Mouse (Mus musculus) heart, postnatal 0 days (tissue): ENCODE data around the gene Cdkn2aipnl. TPM values are rescaled to one million over a fixed set of nuclear protein-coding genes. Genes with fewer than 3 reads are reported as not detected.

Source experiments
- ATAC-seq: fragments of 200-750 bp; cut with Nextera tagmentation; 2 replicates; pipeline ENCODE4 v1.8.0; 2017; ENCODE audit warnings: low read depth, moderate number of reproducible peaks, moderate library complexity; ENCODE audit not compliant: insufficient read depth
- DNase-seq: peaks from one replicate; pipeline ENCODE4 v3.0.0-alpha.2; 2016; ENCODE audit warnings: low spot score
- H3K27ac ChIP-seq: fragments of 300-500 bp; sonication (generic); 2 replicates; pipeline ENCODE4 v1.5.1; 2014; ENCODE audit warnings: low read depth, mild to moderate bottlenecking
- H3K27me3 ChIP-seq: fragments of 300-500 bp; sonication (generic); 2 replicates; pipeline ENCODE4 v1.6.1; 2014; ENCODE audit warnings: low read length, mixed read lengths; ENCODE audit not compliant: control insufficient read depth, insufficient read depth
- H3K36me3 ChIP-seq: fragments of 300-500 bp; sonication (generic); replicated peaks from 2 replicates; pipeline ENCODE4 v1.6.1; 2014; ENCODE audit warnings: low read length, mixed read lengths; ENCODE audit not compliant: control insufficient read depth, insufficient read depth
- H3K4me1 ChIP-seq: fragments of 300-500 bp; sonication (generic); 2 replicates; pipeline ENCODE4 v1.6.1; 2014; ENCODE audit warnings: antibody characterized with exemption; ENCODE audit not compliant: control insufficient read depth, insufficient read depth
- H3K4me2 ChIP-seq: fragments of 300-500 bp; sonication (generic); 2 replicates; pipeline ENCODE4 v1.6.1; 2014; ENCODE audit warnings: low read depth, mild to moderate bottlenecking, low read length, moderate library complexity
- H3K4me3 ChIP-seq: fragments of 300-500 bp; sonication (generic); 2 replicates; pipeline ENCODE4 v1.5.1; 2014; ENCODE audit warnings: low read depth, low read length
- H3K9ac ChIP-seq: fragments of 300-500 bp; sonication (generic); replicated peaks from 2 replicates; pipeline ENCODE4 v1.6.1; 2014; ENCODE audit warnings: low read depth, low read length, mixed read lengths
- H3K9me3 ChIP-seq: fragments of 300-500 bp; sonication (generic); replicated peaks from 2 replicates; pipeline ENCODE4 v1.6.1; 2016; ENCODE audit warnings: low read length; ENCODE audit not compliant: control insufficient read depth
- CTCF ChIP-seq: IDR thresholded peaks from 2 replicates; pipeline ENCODE4 v1.5.1; 2016; ENCODE audit warnings: antibody characterized with exemption, control low read depth, low read depth
- EP300 ChIP-seq: IDR thresholded peaks from 2 replicates; pipeline ENCODE4 v1.6.1; 2016; ENCODE audit warnings: antibody characterized with exemption, low read depth
- WGBS: fragments of 180-500 bp; shearing (Covaris S2); extraction: QIAGEN DNeasy Blood & Tissue Kit; methylation state at CpG from one replicate; pipeline ENCODE4 v1.1.7; 2014; 5-methylcytosine and 5-hydroxymethylcytosine counted together
- polyA plus RNA-seq: library from polyadenylated mRNA; unstranded; fragments of >200 nt; fragmentation: Nextera tagmentation; extraction: Ambion mirVana; gene quantifications from 2 replicates; pipeline ENCODE4 v1.2.1, GENCODE M21; 2015
- total RNA-seq: library from RNA; depleted of rRNA; stranded (reverse); fragments of >200 nt; gene quantifications from 2 replicates; pipeline ENCODE4 v1.2.3, GENCODE M21; 2014; ENCODE audit warnings: low replicate concordance

Gene Cdkn2aipnl
- total and polyA plus RNA-seq, 2 experiments from 2014 or later: 37.6 to 40.7 TPM

DNA sequence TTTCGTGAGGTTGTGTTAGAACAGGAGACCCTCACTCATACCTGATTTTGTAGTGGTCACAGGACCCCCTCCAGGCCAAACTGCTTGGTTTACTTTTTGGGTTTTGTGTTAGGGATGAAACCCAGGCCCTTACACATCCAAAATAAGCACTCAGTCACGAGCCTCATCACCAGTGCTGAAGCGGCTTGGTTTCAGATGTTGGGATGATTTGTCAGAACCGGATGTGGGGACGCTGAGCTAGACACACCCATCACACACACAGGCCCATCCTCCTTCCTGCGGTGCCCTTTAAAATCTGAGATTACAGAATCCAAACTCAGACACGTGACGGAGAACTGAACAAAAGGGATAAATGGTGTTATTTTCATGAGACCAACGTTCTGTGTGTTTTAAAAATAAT lies 1.4 kb downstream of the Cdkn2aipnl start:
- Histone ChIP-seq H3K27ac (no peak overlapping the region), H3K4me2 (no peak overlapping the region), H3K9me3 (no peaks in the 10 kb centered on the region), H3K36me3 (peaks cover 38% of the 10 kb centered on the region), H3K4me3 (no peak overlapping the region), H3K27me3 (no peaks in the 10 kb centered on the region), H3K4me1 (peaks cover 8% of the 10 kb centered on the region), H3K9ac (no peak overlapping the region)
- TF ChIP-seq EP300 (no peak), CTCF (no peak)
- DNase-seq (no peak), ATAC-seq (no peak)
- WGBS: 90% methylated on average over 9 of the region's 9 CpGs

DNA sequence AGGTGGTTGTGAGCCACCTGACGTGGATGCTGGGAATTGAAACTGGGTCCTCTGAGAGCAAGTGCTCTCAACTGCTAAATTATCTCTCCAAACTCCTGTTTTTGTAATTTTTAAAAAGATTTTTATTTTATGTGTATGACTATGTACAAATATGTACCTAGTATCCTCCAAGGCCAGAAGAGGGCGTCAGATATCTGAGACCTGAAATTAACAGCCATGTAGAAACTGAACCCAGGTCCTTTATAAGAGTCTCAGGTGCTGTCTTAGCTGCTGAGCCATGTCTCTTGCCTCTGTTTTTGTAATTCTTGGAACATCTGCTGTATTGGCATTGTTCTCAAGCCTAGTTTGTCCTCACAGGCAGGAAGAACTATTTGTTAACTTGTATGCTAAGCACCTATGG lies 2.0 kb downstream of the Cdkn2aipnl start:
- no peaks in the 10 kb centered on the region for H3K27me3 ChIP-seq
- no peaks in the 10 kb centered on the region for H3K9me3 ChIP-seq
- H3K4me3 ChIP-seq: no peak overlapping the region
- H3K4me1 ChIP-seq: peaks cover 8% of the 10 kb centered on the region
- H3K4me2 ChIP-seq: no peak overlapping the region
- no peak overlapping the region for H3K27ac ChIP-seq
- ATAC-seq (no peak), DNase-seq (no peak)
- H3K9ac ChIP-seq: no peak overlapping the region
- peaks cover 42% of the 10 kb centered on the region for H3K36me3 ChIP-seq
- WGBS: 93% methylated on average over 2 of the region's 2 CpGs
- TF ChIP-seq EP300 (no peak), CTCF (no peak)

DNA sequence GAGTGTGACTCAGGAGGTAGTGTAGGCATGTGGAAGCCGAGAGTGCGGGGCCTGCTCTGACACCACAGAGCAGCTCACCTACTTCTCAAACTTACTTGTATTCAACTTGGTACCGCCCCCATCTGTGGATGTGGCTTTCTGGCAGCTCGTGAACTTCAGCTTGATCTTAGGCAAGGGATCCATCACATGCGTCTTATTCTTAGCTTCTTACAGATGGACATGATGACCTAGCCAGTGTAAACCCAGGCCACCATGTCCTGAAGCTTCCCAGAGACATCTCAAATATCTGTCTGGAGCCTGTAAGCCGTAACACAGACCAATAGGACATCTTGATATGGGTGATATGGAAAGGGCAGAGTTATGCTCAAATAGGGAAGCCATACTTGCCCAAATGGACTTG lies 4.2 kb downstream of the Cdkn2aipnl start:
- no peak for TF ChIP-seq EP300
- no peak for TF ChIP-seq CTCF
- Histone ChIP-seq H3K9me3 (no peaks in the 10 kb centered on the region), H3K27ac (no peak overlapping the region), H3K4me2 (no peak overlapping the region), H3K9ac (no peak overlapping the region), H3K4me1 (peaks cover 13% of the 10 kb centered on the region), H3K27me3 (no peaks in the 10 kb centered on the region), H3K36me3 (peaks cover 48% of the 10 kb centered on the region), H3K4me3 (no peak overlapping the region)
- DNase-seq (no peak), ATAC-seq (no peak)
- 91% methylated on average over 6 of the region's 6 CpGs for WGBS

GRCm38 (mm10) chr11:51999611-52000289 lies 32.3 kb downstream of the Cdkn2aipnl start:
- peaks cover 30% of the 10 kb centered on the region for H3K36me3 ChIP-seq
- WGBS: under 1% methylated on average over 28 of the region's 29 CpGs
- peak; percentile 57 for DNase-seq
- H3K27ac ChIP-seq: peak overlapping the region; percentile 97
- peak; percentile 7 for ATAC-seq
- no peaks in the 10 kb centered on the region for H3K9me3 ChIP-seq
- H3K4me3 ChIP-seq: peak overlapping the region; percentile 91
- no peaks in the 10 kb centered on the region for H3K27me3 ChIP-seq
- TF ChIP-seq EP300: no peak
- TF ChIP-seq CTCF: no peak
- H3K4me1 ChIP-seq: peaks cover 23% of the 10 kb centered on the region
- H3K9ac ChIP-seq: peak overlapping the region; percentile 97
- H3K4me2 ChIP-seq: peak overlapping the region; percentile 77

DNA sequence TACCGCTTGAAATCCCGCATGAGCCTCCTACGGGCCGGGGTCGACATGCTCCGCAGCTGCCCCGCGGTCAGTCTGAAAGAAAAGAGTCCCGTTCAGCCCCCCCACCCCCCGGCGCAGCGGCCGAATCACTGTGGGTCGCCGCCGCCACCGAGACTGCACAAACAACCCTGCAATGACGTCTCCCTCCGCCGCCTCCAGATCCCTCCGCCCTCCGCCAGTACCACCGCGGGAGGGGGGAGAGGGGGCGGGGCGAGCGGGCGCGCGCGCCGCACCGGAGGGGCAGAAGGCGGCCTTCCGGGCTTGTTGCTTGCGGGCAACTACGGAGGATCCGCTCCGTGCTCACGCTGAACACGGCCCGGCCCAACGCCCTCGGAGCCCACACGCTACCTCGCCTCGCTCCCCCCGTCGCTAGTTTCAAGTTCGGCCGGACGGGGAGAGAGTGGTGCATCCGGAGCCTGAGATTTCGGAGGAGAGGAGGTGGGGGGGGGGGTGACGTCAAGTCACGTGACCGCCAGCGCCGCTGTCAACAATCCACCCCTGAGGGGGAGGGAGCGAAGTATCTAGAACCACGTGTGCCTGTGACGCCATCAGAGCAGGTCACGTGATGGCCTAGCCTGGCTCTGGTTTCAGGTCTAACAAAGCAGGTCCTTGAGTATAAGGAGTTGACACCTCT lies 33.0 kb downstream of the Cdkn2aipnl start, which contains the start of gene Ube2b:
TSS of gene Ube2b (minus strand) at position 473 of the 673 bp plus-strand sequence.
- peak within 1 kb of the TSS; percentile 77 for H3K4me2 ChIP-seq
- H3K4me3 ChIP-seq: peak within 1 kb of the TSS; percentile 91
- peaks cover 26% of the 10 kb centered on the region for H3K4me1 ChIP-seq
- H3K36me3 ChIP-seq: peaks cover 23% of the 10 kb centered on the region
- H3K9ac ChIP-seq: peak within 1 kb of the TSS; percentile 97
- peak within 1 kb of the TSS; percentile 97 for H3K27ac ChIP-seq
- no peak for TF ChIP-seq CTCF
- TF ChIP-seq EP300: peak; percentile 91
- no peaks in the 10 kb centered on the region for H3K9me3 ChIP-seq
- ATAC-seq: peak; percentile 78
- peak; percentile 99 for DNase-seq
- H3K27me3 ChIP-seq: no peaks in the 10 kb centered on the region
- WGBS: under 1% methylated on average over 50 of the region's 63 CpGs
